Mouse (Mus musculus): ENCODE data around the gene Spats2l. TPM values are rescaled to one million over a fixed set of nuclear protein-coding genes. Genes with fewer than 3 reads are reported as not detected.
A peak's percentile ranks its signal among the peaks of the same experiment; 100 is the strongest.

Spats2l gene
- polyA plus RNA-seq, 1 experiment from 2014 or later, result 82.8 TPM

DNA sequence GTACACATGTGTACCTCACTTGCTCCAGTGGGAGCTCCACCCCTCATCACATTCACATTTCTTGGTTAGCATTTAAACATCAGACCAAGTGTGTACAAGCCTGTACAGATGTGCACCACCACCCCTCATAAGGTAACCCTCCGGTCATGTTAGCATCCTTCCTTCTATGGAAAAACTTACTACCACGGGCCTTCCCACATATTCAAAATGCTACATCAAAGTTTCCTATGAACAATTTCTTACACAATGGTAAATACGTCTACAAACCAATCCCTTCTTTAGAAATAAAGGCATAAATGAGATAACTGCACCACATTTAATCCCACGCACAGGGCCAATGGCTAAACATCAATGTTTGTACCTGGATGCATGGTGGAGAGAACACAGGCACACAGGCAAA is 178.5 kb downstream of the Spats2l start:
- Histone ChIP-seq H3K9me3 (no peaks in the 10 kb centered on the region), H3K27ac (no peak overlapping the region), H3K27me3 (replicated peaks) (no peaks in the 10 kb centered on the region), H3K36me3 (replicated peaks) (peaks cover 8% of the 10 kb centered on the region; the same call in 1 of the 2 replicates), H3K4me1 (no peaks in the 10 kb centered on the region), H3K4me3 (no peak overlapping the region), H3K4me2 (no peak overlapping the region), H3K9ac (no peak overlapping the region)
- ATAC-seq (replicated peaks), result no peak
- WGBS, result 93% methylated on average over 4 of the region's 4 CpGs

DNA sequence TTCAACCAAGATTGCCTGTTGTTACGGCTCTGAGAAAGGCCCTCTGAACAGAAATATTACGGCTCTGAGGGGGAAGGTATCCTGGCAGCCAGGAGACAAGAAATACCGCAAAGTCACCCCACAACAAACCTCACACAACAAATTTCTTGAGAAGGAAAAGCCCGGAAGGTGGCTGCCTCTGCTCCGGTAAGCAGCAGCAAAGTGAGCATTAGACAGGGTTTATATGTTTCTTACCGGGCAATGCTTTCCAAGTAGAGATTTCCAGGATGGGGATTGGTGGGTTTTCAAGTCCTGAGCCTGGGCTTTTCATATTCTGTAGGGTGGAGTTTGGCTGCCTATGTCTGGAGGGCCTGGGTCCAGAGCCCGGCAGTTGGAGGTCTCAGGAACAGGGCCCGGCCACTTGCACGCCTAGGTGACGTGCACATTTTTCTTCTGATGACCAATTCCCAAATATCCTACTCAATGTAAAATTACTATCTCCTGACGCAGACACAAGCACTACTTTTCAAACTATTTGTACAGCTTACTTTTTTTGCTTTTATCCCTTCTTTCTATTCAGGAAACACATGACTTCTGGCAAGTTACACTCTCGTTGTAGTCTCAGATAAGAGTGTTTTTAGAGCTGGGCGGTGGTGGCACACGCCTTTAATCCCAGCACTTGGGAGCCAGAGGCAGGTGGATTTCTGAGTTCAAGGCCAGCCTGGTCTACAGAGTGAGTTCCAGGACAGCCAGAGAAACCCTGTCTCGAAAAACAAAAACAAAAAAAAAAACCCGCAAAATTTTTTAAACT is 179.8 kb downstream of the Spats2l start:
- 84% methylated on average over 16 of the region's 16 CpGs for WGBS

DNA sequence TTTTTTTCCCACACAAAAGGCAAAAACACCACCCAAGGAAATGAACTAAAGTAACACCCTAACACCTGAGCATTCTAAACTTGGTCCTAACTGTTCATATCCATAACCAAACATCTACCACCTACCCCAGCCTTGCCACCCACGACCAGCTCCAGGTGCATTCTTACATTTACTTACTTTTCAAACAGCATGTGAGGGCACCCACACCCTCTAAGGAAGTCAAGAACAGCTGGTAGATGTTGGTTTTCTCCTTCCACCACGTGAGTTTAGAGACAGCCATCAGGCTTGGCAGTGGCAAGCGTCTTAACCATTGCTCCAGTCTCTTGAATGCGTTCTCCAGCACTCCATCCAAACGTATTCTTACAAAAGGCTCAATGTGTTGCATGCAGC is 180.4 kb downstream of the Spats2l start:
- H3K4me1 ChIP-seq, result no peaks in the 10 kb centered on the region
- H3K36me3 ChIP-seq (replicated peaks), result peaks cover 13% of the 10 kb centered on the region; the same call in 1 of the 2 replicates

More for the DNA sequence above, 179.8 kb downstream of the Spats2l start:
- Histone ChIP-seq H3K4me2 (no peak overlapping the region), H3K9me3 (no peaks in the 10 kb centered on the region), H3K27me3 (replicated peaks) (no peaks in the 10 kb centered on the region), H3K36me3 (replicated peaks) (peaks cover 8% of the 10 kb centered on the region; the same call in 1 of the 2 replicates), H3K9ac (no peak overlapping the region), H3K4me1 (no peaks in the 10 kb centered on the region), H3K27ac (no peak overlapping the region), H3K4me3 (no peak overlapping the region)
- ATAC-seq (replicated peaks), result no peak

DNA sequence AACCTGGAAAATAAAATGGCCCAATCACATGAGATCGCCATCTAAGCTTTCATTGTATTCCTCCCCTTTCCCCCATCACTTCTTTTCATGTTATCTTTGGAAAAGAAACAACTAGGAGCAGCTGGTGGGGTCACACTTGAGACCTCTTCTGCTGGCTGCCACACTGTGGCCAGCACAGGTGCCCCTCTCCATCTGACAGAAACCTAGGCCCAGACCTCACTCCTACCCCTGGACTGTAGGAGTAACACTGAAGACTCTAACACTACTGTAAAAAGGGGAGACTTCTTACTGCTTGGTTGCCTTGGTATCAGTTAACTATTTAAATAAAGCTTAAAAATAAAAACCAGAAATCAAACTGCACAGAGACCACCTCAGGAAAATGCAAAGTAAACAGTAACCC is 181.8 kb downstream of the Spats2l start:
- Histone ChIP-seq H3K9me3 (no peaks in the 10 kb centered on the region), H3K4me1 (no peaks in the 10 kb centered on the region), H3K4me2 (no peak overlapping the region), H3K27me3 (replicated peaks) (no peaks in the 10 kb centered on the region), H3K9ac (no peak overlapping the region), H3K36me3 (replicated peaks) (peaks cover 17% of the 10 kb centered on the region; the same call in 1 of the 2 replicates), H3K27ac (no peak overlapping the region), H3K4me3 (no peak overlapping the region)
- WGBS, result 89% methylated on average over 1 of the region's 1 CpGs
- ATAC-seq (replicated peaks), result no peak

More for the DNA sequence above, 180.4 kb downstream of the Spats2l start:
- Histone ChIP-seq H3K9ac (no peak overlapping the region), H3K27ac (no peak overlapping the region), H3K4me2 (no peak overlapping the region), H3K4me3 (no peak overlapping the region), H3K27me3 (replicated peaks) (no peaks in the 10 kb centered on the region), H3K9me3 (no peaks in the 10 kb centered on the region)
- ATAC-seq (replicated peaks), result no peak
- 89% methylated on average over 5 of the region's 5 CpGs for WGBS

DNA sequence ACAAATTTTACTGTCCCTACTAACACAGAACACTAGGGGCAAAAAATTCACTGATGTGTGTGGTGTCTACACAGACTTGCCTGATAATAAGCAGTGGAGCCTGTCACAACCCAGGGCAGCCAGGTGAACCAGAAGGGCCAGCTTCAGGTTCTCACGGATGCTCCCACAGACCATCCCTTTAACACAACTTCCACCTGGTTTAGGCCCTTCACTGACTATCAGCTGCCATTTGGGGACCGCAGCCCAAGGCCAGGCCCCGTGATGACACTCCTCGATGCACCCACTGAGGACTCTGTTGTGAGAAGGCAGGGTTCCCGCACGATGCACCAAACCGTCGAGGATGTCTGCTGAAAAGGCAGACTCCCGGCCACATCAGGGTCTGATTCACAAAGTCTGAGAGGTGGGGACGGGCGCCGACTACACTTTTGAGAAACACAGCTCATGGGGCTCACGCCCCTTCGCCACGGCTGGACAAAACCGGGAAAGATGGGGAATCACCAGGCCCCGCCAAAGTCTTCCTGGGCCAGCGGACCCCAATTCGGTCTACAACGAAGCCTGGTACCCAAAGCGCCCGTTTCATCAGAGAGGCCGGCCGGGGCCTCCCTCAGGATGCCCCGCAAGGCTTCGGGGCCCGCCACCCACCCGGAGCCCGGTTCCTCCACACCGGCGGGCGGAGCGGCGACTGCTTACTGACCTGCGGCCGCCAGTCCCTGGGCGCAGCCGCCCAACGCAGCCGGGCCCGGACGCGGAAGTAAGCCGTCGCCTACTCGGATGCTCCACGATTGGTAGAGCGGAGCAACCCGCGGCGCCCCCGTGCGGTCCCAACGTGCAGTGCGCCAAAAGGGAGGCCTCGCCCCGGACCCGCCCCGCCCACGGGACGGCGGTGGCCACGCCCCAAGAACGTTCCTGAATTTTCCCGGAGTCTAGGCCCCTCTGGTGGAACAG is 195.6 kb downstream of the Spats2l start:
- peak overlapping the region; percentile 80 for H3K27ac ChIP-seq
- peak overlapping the region; percentile 71 for H3K4me2 ChIP-seq
- WGBS, result under 1% methylated on average over 64 of the region's 65 CpGs
- peak overlapping the region; percentile 77 for H3K4me3 ChIP-seq
- ATAC-seq (replicated peaks), result peak; percentile 98
- no peaks in the 10 kb centered on the region for H3K27me3 ChIP-seq (replicated peaks)
- H3K4me1 ChIP-seq, result peaks cover 18% of the 10 kb centered on the region
- H3K9ac ChIP-seq, result peak overlapping the region; percentile 90
- no peaks in the 10 kb centered on the region for H3K36me3 ChIP-seq (replicated peaks)
- H3K9me3 ChIP-seq, result no peaks in the 10 kb centered on the region

DNA sequence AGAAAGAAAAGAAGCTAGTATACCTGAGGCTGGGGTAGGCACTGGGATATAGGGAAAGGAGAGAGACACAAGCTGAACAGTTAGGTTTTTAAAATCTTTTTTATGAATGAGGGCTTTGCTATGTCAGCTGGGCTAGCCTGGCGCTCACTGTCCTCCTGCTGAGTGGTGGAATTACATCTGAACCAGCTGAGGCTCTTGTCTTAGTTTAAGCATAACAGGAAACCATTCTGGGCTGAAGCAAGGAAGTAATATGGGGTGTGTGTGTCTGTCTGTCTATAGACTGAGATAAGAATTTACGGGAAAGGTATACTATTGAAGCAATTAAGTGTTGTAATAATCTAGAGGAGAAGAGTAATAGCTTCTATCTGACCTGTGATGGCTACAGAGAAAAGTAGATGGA is 197.6 kb downstream of the Spats2l start:
- H3K4me1 ChIP-seq, result peaks cover 18% of the 10 kb centered on the region
- H3K9ac ChIP-seq, result no peak overlapping the region
- H3K4me2 ChIP-seq, result no peak overlapping the region
- no peak overlapping the region for H3K27ac ChIP-seq
- no peak overlapping the region for H3K4me3 ChIP-seq
- no peaks in the 10 kb centered on the region for H3K9me3 ChIP-seq
- H3K27me3 ChIP-seq (replicated peaks), result no peaks in the 10 kb centered on the region
- no peaks in the 10 kb centered on the region for H3K36me3 ChIP-seq (replicated peaks)
- WGBS, result 89% methylated on average over 2 of the region's 2 CpGs
- no peak for ATAC-seq (replicated peaks)

DNA sequence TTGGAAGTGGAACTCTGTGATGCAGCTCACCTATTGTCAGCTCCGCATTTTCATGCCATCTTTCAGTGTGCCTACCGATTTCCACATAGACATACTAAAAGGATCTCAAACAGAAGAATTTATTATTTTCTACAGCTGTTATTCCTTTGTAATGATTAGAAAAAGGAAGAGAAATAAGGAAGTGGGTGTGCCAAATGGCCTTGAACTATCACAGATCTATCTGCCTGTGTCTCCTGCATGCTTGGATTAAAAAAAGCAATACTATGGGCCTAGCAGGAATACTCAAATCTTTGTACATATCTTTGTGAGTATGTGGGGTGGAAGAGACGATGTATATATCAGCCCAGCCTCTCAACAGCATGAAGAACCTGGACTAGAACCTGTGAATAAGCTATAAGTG is 202.9 kb downstream of the Spats2l start:
- H3K9me3 ChIP-seq, result no peaks in the 10 kb centered on the region
- no peak overlapping the region for H3K4me3 ChIP-seq
- H3K36me3 ChIP-seq (replicated peaks), result no peaks in the 10 kb centered on the region
- no peaks in the 10 kb centered on the region for H3K27me3 ChIP-seq (replicated peaks)
- H3K4me1 ChIP-seq, result no peaks in the 10 kb centered on the region
- no peak for ATAC-seq (replicated peaks)
- H3K27ac ChIP-seq, result no peak overlapping the region
- 95% methylated on average over 3 of the region's 3 CpGs for WGBS
- H3K4me2 ChIP-seq, result no peak overlapping the region
- no peak overlapping the region for H3K9ac ChIP-seq

DNA sequence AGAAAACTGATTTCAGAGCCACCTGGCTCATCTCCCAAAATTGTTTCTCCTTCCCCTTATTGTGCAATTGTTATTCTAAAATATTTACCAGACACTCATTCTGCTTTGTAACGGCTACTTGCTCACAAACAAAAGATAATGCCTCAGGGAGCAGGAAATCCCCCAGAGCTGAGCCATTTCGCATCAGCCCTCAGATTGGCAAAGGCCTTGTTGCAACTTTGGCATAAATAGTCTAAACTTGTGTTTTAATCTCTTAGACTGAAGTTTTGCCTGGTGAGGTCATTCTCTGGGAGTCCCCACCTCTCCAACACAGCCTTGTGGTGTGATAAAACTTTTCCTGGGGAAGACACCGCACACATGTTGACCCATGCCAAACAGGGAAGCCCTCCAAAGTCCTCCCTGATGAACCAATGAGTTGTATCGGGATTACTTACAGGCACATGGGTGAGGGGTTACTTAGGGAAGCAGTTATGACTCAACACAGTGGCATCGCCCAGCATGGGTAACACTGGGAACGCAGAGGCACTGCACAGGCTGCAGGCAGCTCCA is 215.2 kb downstream of the Spats2l start:
- H3K27ac ChIP-seq, result no peak overlapping the region
- no peak overlapping the region for H3K4me3 ChIP-seq
- no peaks in the 10 kb centered on the region for H3K36me3 ChIP-seq (replicated peaks)
- ATAC-seq (replicated peaks), result no peak
- no peak overlapping the region for H3K4me2 ChIP-seq
- no peaks in the 10 kb centered on the region for H3K9me3 ChIP-seq
- H3K9ac ChIP-seq, result no peak overlapping the region
- H3K27me3 ChIP-seq (replicated peaks), result no peaks in the 10 kb centered on the region
- no peaks in the 10 kb centered on the region for H3K4me1 ChIP-seq
- WGBS, result 51% methylated on average over 6 of the region's 6 CpGs

DNA sequence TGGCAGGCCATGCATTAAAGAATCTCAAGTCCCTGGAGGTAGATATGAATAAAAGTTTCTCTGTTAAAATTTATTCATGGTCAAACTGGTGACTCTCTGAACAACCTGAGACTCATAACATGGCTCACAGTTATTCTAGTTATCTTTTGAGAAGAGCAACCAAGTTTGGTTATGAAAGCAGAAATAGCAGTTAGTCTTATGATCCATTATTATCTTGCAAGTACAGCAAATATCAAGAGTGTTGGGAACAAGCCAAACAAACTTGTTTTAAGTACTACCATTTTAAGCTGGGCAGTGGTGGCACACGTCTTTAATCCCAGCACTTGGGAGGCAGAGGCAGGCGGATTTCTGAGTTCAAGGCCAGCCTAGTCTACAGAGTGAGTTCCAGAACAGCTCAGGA is 217.3 kb downstream of the Spats2l start:
- no peaks in the 10 kb centered on the region for H3K36me3 ChIP-seq (replicated peaks)
- H3K9me3 ChIP-seq, result no peaks in the 10 kb centered on the region
- ATAC-seq (replicated peaks), result no peak

DNA sequence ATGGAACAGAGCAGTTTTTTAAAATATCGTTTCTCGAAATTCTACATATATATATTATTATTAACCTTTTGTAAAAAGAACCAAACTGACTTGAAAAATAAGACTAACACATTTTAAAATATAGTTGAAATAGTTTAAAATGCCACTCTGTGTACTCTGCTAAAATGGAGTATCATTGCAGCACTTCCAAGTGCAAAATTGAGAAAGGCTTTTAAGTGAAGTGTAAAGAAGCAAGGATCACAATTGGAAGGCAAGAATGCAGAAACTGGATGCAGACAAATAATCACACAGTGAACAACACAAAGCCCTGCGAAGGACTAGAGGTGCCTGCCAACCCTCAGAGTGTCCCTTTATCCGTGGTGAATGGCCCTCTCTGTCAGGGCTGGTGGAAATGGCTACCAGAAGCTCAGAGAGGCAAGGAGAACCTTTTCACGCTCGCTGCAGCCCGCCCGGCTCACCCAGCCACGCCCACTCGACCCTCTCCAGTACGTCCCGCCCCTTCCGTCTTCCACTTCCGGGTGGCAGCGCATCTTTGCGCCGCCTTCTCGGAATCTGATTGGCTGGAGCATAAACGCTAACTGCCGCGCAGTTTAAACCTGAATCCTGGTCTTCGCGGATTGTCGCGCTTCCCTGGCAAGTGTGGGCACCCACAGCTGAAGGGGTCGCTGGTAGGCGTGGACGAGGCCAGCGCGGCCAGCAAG is 221.6 kb downstream of the Spats2l start, which contains the start of gene Sgo2a:
Gene Sgo2a, plus strand, starts transcription at position 540 of the 701 bp plus-strand sequence.
- H3K36me3 ChIP-seq (replicated peaks), result no peaks in the 10 kb centered on the region
- peak; percentile 100 for ATAC-seq (replicated peaks)
- H3K27me3 ChIP-seq (replicated peaks), result no peaks in the 10 kb centered on the region
- H3K27ac ChIP-seq, result peak within 1 kb of the TSS; percentile 94
- H3K4me2 ChIP-seq, result peak within 1 kb of the TSS; percentile 83
- no peaks in the 10 kb centered on the region for H3K9me3 ChIP-seq
- peak within 1 kb of the TSS; percentile 66 for H3K9ac ChIP-seq
- WGBS, result 6% methylated on average over 30 of the region's 30 CpGs
- peaks cover 12% of the 10 kb centered on the region for H3K4me1 ChIP-seq
- H3K4me3 ChIP-seq, result peak within 1 kb of the TSS; percentile 73

More for the DNA sequence above, 217.3 kb downstream of the Spats2l start:
- no peak overlapping the region for H3K4me3 ChIP-seq
- H3K9ac ChIP-seq, result no peak overlapping the region
- H3K4me1 ChIP-seq, result peaks cover 2% of the 10 kb centered on the region
- no peaks in the 10 kb centered on the region for H3K27me3 ChIP-seq (replicated peaks)
- H3K27ac ChIP-seq, result no peak overlapping the region
- 79% methylated on average over 2 of the region's 2 CpGs for WGBS
- H3K4me2 ChIP-seq, result no peak overlapping the region

DNA sequence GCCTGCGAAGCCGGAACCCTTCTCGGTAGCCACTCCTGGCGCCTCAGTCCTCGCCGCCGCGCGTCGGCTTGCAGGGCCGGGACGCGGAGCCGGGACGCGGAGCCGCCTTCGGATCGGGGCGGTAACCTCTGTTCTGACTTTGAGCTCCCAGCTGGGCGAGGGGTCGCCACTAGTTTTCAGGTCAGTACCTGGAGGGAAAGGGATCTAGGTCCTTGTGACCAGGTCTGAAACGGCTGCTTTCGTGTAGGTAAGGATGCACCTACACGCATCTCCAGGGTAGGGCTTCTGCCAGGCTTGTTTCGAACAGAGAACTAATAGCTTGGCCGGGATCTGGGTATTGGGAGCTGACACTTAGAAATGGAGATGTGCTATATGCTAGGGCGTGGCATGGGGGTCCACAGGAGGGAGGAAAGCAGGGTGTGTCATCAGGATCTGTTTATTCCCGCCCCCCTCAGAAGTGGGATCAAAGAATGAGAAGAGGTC is 222.2 kb downstream of the Spats2l start:
- H3K4me3 ChIP-seq, result peak overlapping the region; percentile 73
- H3K27ac ChIP-seq, result no peak overlapping the region
- peak; percentile 70; the same call in 1 of the 2 replicates for ATAC-seq (replicated peaks)
- peaks cover 12% of the 10 kb centered on the region for H3K4me1 ChIP-seq
- no peaks in the 10 kb centered on the region for H3K27me3 ChIP-seq (replicated peaks)
- H3K4me2 ChIP-seq, result peak overlapping the region; percentile 83
- no peaks in the 10 kb centered on the region for H3K36me3 ChIP-seq (replicated peaks)
- H3K9me3 ChIP-seq, result no peaks in the 10 kb centered on the region
- peak overlapping the region; percentile 47 for H3K9ac ChIP-seq
- WGBS, result under 1% methylated on average over 29 of the region's 29 CpGs
